Mouse (Mus musculus): ENCODE results near the gene Lrrc72.

DNA sequence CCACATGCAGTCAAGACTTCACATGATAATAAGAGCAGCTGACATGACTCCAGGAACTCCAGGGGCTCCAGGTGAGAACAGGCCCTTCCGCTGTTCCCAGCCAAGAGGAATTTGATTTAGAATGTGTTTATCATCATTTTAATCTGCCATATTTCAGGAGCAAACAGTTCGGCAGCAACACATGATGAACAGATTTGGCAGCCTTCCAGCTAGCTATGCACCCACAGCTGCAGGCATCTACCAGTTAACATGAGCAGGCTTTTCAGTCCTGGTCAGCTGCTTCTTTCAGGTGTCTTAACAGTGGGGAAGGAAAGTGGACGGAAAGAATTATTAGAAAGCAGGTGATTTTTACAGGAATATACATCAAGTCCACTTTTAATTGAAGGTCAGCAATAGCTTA, 21.6 kb upstream of the Lrrc72 start:
- TF ChIP-seq POLR2A (IDR thresholded peaks at IDR 0.05; ENCODE audit: low read depth, low read length) (no peak), ETS1 (conservative IDR thresholded peaks at IDR 0.05; ENCODE audit: low read depth, low read length) (no peak), CTCF (conservative IDR thresholded peaks at IDR 0.05 in 1 of 2, IDR thresholded peaks at IDR 0.05 in 1 of 2; ENCODE audit: low read depth in 2 of 2, low read length in 2 of 2) (no peak), MEF2A (IDR thresholded peaks at IDR 0.05; ENCODE audit: borderline replicate concordance, low read depth, low read length) (no peak), TCF12 (IDR thresholded peaks at IDR 0.05; ENCODE audit: low read depth, low read length) (no peak), HCFC1 (IDR thresholded peaks at IDR 0.05; ENCODE audit: low read depth, low read length) (no peak)
